Mouse (Mus musculus) heart, adult 2 months (tissue): ENCODE measurements around the gene Cel.

ENCODE experiments used
- CTCF ChIP-seq: fragments of 200-600 bp; IDR thresholded peaks from 2 replicates; pipeline ENCODE4 v1.8.1; 2022; ENCODE audit warnings: antibody characterized with exemption, mild to moderate bottlenecking, moderate library complexity
- POLR2A ChIP-seq: fragments of 200-500 bp; IDR thresholded peaks from 2 replicates; pipeline ENCODE4 v1.6.1; 2011; ENCODE audit warnings: mild to moderate bottlenecking, low read depth, low read length, control low read depth; ENCODE audit not compliant: insufficient read depth

DNA sequence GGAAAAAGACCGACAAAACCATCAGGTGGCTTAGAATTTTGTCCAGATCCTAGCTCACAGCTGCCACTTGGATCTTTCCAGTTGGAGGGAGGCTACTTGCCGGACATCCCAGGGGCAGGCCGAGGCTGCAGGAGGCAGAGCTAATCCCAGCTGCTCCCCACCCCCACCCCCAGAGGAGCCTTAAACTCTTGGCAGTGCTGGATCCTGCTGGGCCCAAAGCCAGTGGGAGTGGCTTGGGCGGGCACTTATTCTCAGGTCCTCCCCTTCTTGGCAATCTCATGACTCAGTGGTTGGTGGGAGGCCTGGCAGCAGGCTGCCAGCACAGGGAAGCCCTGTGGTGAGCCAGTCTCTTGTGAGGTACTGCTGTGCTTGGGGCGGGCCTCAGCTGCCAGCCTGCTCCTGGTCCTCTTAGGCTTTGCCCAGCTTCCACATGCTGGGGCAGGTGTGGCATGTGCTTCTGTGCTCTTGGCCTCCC lies 39.5 kb downstream of the Cel start:
- TF ChIP-seq POLR2A = no peak
- no peak for TF ChIP-seq CTCF
